Mouse (Mus musculus): ENCODE results near the gene Hipk4. TPM values are rescaled to one million over a fixed set of nuclear protein-coding genes. Genes with fewer than 3 reads are reported as not detected.
A peak's percentile ranks its signal among the peaks of the same experiment; 100 is the strongest.

Hipk4 gene
- polyA plus RNA-seq, 1 experiment = 0.28 TPM

- Histone ChIP-seq H3K36me3 (ENCODE audit: control insufficient read depth, insufficient read depth, low read length) (peaks cover 1% of the 10 kb centered on the region), H3K4me3 (ENCODE audit: extremely low read depth, insufficient read depth, insufficient read length) (no peak overlapping the region), H3K4me1 (ENCODE audit: control insufficient read depth, insufficient read depth, insufficient read length) (peaks cover 14% of the 10 kb centered on the region; the same call in 1 of the 2 replicates), H3K27me3 (ENCODE audit: control insufficient read depth, insufficient read depth, low read length) (no peaks in the 10 kb centered on the region), H3K27ac (ENCODE audit: insufficient read depth, low read length) (no peak overlapping the region)
- 48% methylated on average over 6 of the region's 6 CpGs for WGBS
- TF ChIP-seq CTCF (IDR thresholded peaks at IDR 0.05; ENCODE audit: extremely low read depth, insufficient read depth, insufficient read length, insufficient replicate concordance) = no peak
- no peak for TF ChIP-seq POLR2A (IDR thresholded peaks at IDR 0.05; ENCODE audit: low read depth, low read length)
- DNase-seq (ENCODE audit: low read depth in 1 of 2, low spot score in 2 of 2) = no peak
Observed at GRCm38 (mm10) chr7:27543065-27543464, 20.0 kb downstream of the Hipk4 start.

GRCm38 (mm10) chr7:27543851-27544250 is 20.8 kb downstream of the Hipk4 start:
- no peak for DNase-seq (ENCODE audit: low read depth in 1 of 2, low spot score in 2 of 2)
- Histone ChIP-seq H3K27me3 (ENCODE audit: control insufficient read depth, insufficient read depth, low read length) (no peaks in the 10 kb centered on the region), H3K4me3 (ENCODE audit: extremely low read depth, insufficient read depth, insufficient read length) (no peak overlapping the region), H3K36me3 (ENCODE audit: control insufficient read depth, insufficient read depth, low read length) (no peaks in the 10 kb centered on the region; the same call in none of the 2 replicates), H3K4me1 (ENCODE audit: control insufficient read depth, insufficient read depth, insufficient read length) (peaks cover 14% of the 10 kb centered on the region; the same call in 1 of the 2 replicates), H3K27ac (ENCODE audit: insufficient read depth, low read length) (no peak overlapping the region)
- TF ChIP-seq CTCF (IDR thresholded peaks at IDR 0.05; ENCODE audit: extremely low read depth, insufficient read depth, insufficient read length, insufficient replicate concordance) (no peak), POLR2A (IDR thresholded peaks at IDR 0.05; ENCODE audit: low read depth, low read length) (no peak)
- 94% methylated on average over 4 of the region's 4 CpGs for WGBS

GRCm38 (mm10) chr7:27544675-27545370 is 21.8 kb downstream of the Hipk4 start:
- Histone ChIP-seq H3K36me3 (ENCODE audit: control insufficient read depth, insufficient read depth, low read length) (no peaks in the 10 kb centered on the region; the same call in 1 of the 2 replicates), H3K4me3 (ENCODE audit: extremely low read depth, insufficient read depth, insufficient read length) (peak overlapping the region; percentile 60), H3K27me3 (ENCODE audit: control insufficient read depth, insufficient read depth, low read length) (no peaks in the 10 kb centered on the region), H3K4me1 (ENCODE audit: control insufficient read depth, insufficient read depth, insufficient read length) (peaks cover 14% of the 10 kb centered on the region; the same call in 1 of the 2 replicates), H3K27ac (ENCODE audit: insufficient read depth, low read length) (peak overlapping the region; percentile 95)
- TF ChIP-seq POLR2A (IDR thresholded peaks at IDR 0.05; ENCODE audit: low read depth, low read length) (peak; percentile 6; the same call in 1 of the 2 replicates), CTCF (IDR thresholded peaks at IDR 0.05; ENCODE audit: extremely low read depth, insufficient read depth, insufficient read length, insufficient replicate concordance) (no peak)
- peak; percentile 79 to 90 for DNase-seq (ENCODE audit: low read depth in 1 of 2, low spot score in 2 of 2)
- 38% methylated on average over 12 of the region's 12 CpGs for WGBS

GRCm38 (mm10) chr7:27549597-27549996 is 26.5 kb downstream of the Hipk4 start:
- 66% methylated on average over 6 of the region's 6 CpGs for WGBS
- peaks cover 4% of the 10 kb centered on the region; the same call in 1 of the 2 replicates for H3K4me1 ChIP-seq (ENCODE audit: control insufficient read depth, insufficient read depth, insufficient read length)
- H3K27ac ChIP-seq (ENCODE audit: insufficient read depth, low read length) = no peak overlapping the region
- H3K27me3 ChIP-seq (ENCODE audit: control insufficient read depth, insufficient read depth, low read length) = no peaks in the 10 kb centered on the region
- H3K4me3 ChIP-seq (ENCODE audit: extremely low read depth, insufficient read depth, insufficient read length) = no peak overlapping the region
- DNase-seq (ENCODE audit: low read depth in 1 of 2, low spot score in 2 of 2) = no peak
- TF ChIP-seq CTCF (IDR thresholded peaks at IDR 0.05; ENCODE audit: extremely low read depth, insufficient read depth, insufficient read length, insufficient replicate concordance) = no peak
- no peak for TF ChIP-seq POLR2A (IDR thresholded peaks at IDR 0.05; ENCODE audit: low read depth, low read length)
- no peaks in the 10 kb centered on the region for H3K36me3 ChIP-seq (ENCODE audit: control insufficient read depth, insufficient read depth, low read length)

DNA sequence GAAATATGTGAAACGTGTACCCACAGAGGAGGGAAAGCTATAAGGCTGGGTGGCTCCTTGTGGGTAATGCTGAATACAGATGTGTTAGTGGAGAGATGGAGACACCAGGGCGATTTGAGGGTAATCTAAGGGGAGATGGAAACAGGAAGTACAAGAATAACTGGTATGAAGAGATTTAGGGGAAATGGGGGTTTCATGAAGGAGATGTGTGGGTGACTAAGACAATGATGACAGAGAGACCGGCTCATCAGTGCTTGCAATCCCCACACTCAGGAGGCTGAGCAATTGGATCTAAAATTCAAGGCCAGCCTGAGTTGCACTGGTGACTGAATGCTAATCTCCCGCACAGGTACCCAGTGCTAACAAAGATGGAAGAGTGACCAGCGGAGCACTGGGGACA is 29.0 kb downstream of the Hipk4 start:
- TF ChIP-seq CTCF (IDR thresholded peaks at IDR 0.05; ENCODE audit: extremely low read depth, insufficient read depth, insufficient read length, insufficient replicate concordance) (no peak), POLR2A (IDR thresholded peaks at IDR 0.05; ENCODE audit: low read depth, low read length) (no peak)
- Histone ChIP-seq H3K27ac (ENCODE audit: insufficient read depth, low read length) (no peak overlapping the region), H3K4me3 (ENCODE audit: extremely low read depth, insufficient read depth, insufficient read length) (no peak overlapping the region), H3K27me3 (ENCODE audit: control insufficient read depth, insufficient read depth, low read length) (no peaks in the 10 kb centered on the region), H3K4me1 (ENCODE audit: control insufficient read depth, insufficient read depth, insufficient read length) (no peaks in the 10 kb centered on the region), H3K36me3 (ENCODE audit: control insufficient read depth, insufficient read depth, low read length) (no peaks in the 10 kb centered on the region)
- WGBS = 46% methylated on average over 5 of the region's 5 CpGs
- DNase-seq (ENCODE audit: low read depth in 1 of 2, low spot score in 2 of 2) = no peak

DNA sequence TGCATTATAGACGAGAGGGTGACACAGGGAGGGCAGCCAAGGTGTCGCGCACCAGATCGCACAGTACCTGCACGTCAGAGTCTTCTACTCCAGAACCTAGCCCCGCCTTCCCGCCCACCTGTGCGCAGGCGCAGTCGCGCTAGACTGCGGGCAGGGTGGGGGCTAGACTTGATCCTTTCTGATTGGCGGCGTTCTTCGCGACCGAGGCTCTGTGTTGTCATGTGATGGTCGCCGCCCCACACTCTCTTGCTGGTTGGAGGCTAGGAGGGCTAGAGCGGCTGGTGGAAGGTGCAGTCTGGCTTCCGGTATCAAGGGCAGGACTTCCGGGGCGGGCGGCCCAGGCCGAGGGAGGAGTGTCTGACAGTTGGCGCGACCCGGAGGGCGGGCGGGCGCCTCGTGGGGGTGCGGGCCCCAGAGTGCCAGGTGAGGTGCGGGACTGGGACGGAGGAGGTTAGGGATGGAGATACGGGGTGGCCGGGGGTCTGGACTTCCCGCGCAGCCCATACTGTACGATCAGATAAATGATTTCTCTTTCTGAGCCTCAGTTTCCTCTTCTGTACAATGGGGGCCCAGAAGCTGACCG is 30.0 kb downstream of the Hipk4 start, which contains the start of the genes Pld3 and 2310022A10Rik:
Gene Pld3 (minus strand): TSS at position 288 of the 583 bp plus-strand sequence.
Gene 2310022A10Rik (plus strand): TSS at position 303 of the 583 bp plus-strand sequence.
- under 1% methylated on average over 41 of the region's 41 CpGs for WGBS
- TF ChIP-seq CTCF (IDR thresholded peaks at IDR 0.05; ENCODE audit: extremely low read depth, insufficient read depth, insufficient read length, insufficient replicate concordance) (no peak), POLR2A (IDR thresholded peaks at IDR 0.05; ENCODE audit: low read depth, low read length) (0 out of 2 replicates have a peak, but pooled peaks have one; percentile 18)
- no peaks in the 10 kb centered on the region for H3K36me3 ChIP-seq (ENCODE audit: control insufficient read depth, insufficient read depth, low read length)

More for the DNA sequence above, 30.0 kb downstream of the Hipk4 start, which contains the start of the genes Pld3 and 2310022A10Rik:
- Histone ChIP-seq H3K27ac (ENCODE audit: insufficient read depth, low read length) (peak within 1 kb of the TSS; percentile 64), H3K27me3 (ENCODE audit: control insufficient read depth, insufficient read depth, low read length) (no peaks in the 10 kb centered on the region), H3K4me3 (ENCODE audit: extremely low read depth, insufficient read depth, insufficient read length) (peak within 1 kb of the TSS; percentile 83), H3K4me1 (ENCODE audit: control insufficient read depth, insufficient read depth, insufficient read length) (no peaks in the 10 kb centered on the region)
- peak; percentile 92 to 95 for DNase-seq (ENCODE audit: low read depth in 1 of 2, low spot score in 2 of 2)
